Mouse (Mus musculus) ovary, postnatal 36 days (tissue): ENCODE measurements at regions not wholly inside any gene's neighbourhood (a gene's known extent, or its start where the extent isn't known, plus 50 kb on each side); places are given as distances from the start of the nearest gene placed in this dataset.
"Not testable (repeated sequence)": the region's sequence is repeated elsewhere in the genome, so short reads cannot be mapped to it uniquely, and the experiment has no call there.

Experiments used
- DNase-seq: peaks from one replicate; pipeline ENCODE4 v3.0.0; 2022; ENCODE audit warnings: low spot score, mixed read lengths

DNA sequence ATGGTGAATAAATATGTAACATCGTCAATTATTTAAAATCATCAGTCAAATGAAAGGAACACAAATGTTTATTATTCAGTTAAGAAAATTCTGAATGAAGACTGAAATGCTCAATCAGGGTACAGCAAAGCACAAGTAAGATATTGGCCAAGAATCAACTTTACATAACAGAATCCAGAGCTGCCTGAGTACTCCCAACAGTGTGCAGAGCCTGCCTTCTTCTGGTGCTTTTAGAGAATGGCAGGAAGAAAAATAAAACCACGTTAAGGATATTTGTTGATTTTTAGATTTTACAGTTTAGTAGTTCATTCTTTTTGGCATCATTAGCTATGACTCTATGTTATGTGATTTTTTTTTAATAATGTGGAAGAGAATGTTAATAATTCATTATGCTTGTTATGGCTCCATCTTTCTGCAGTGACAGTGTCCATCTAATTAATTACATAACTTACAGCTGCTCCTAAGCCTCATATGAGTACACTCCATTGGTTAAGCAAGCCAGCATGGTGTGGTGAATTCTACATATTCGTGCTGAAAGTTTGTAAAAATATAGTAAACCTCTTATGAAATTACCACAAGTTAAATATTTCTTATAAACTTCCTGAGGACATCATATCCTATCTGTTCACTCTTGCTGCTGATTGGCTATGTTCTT is 579.0 kb downstream of the Kcna4 start:
- no peak for DNase-seq

DNA sequence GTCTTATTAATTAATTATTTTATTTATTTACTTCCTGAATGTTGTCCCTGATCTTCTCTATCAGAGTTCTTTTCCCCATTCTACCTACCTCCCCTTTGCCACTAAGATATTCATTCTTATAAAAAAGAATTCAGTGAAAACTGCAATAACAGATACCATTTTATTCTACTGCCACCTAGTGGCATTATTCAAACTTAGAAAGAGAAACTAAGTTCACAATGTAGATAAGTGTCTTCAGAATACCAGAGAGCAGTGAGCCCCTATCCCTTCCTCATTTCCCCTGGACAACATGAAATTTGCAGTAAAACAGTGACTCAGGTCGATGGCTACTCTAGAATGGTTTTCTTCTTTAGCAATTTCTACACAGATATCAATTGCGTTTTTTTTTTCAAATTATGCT is 589.2 kb downstream of the Kcna4 start:
- DNase-seq = no peak

DNA sequence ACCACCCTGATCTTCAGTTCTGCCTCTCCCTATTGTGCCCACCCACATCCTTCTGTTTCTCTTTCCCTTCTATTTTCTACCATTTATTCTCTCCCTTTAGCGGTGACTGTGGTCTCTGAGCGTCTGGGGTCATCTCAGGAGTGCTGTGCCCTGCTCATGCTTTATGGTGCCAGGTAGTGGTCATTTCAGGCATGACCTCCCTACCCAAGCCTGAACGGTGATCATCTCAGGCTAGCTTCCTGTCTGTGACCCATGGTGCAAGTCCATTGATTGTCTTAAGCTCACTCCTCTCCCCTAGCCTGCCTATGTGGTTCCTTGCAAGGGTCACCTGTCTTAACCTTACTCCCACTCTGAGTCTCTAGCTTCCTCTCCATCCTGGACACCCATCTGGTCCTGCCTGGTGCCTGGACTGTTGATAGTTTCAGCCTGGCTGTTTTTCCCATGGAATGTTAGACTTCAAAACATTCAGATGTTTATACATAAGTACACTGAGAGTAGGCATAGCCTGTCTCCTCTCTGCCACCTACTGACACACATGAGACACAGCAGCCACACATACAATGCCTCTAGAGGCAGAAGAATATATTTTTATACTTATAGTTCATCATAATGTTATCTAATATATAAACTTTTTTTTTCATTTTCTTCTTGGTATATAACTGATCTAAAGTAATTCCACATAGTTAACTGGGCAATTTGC is 595.8 kb downstream of the Kcna4 start:
- DNase-seq = no peak

DNA sequence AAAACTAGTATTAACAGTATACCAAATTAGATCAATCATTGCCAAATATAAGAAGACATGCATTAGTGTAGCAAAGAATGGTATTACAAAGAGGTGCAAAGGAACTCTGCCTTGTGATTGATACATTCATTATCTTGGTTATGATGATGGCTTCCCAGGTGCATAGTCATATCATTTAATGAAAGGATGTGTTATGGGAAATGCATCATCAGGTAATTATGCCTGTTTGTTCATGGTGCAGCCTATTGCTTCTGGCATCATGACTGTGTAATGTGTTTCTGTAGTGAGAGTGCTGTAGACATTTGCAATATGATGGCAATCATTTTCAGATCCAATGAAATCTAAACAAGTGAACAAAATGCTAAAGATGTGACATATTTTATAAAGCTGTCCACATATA is 597.8 kb downstream of the Kcna4 start:
- DNase-seq = no peak

DNA sequence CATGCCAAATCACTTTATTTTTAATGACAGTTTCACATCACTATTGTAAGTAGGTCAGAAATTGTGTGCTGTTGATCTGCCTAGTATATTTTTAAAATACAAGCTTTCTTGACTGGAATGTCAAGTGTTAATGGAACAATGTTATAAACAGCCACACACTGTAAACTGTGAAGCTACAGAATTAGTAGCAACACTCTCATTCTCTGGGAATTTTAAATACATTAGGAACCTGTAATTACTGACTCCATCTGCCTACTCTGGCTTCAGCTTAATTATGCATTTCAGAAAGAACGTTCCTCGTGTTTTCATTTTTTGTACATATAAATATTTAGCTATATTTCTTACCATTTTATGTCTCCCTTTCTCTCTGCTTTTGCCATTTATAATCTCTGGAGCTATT is 634.7 kb downstream of the Kcna4 start:
- DNase-seq = no peak

DNA sequence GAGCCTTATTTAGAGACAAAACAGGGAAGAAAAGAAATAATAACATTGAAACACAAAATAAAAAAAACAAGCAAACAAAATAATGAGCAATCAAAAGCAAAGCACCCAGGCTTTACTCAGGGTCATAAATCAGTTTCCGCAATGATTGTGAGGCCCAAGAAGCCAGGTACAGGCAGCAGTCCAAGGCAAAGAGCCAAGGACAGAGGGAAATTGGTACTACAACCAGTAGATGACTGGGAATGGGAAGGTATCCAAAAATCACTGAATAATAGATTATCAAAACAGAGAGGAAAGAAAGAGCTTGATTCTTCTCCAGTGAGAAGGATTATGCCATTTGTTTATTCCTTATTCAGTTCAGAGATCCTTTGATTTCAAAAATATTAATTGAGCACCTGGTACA is 636.2 kb downstream of the Kcna4 start:
- no peak for DNase-seq

DNA sequence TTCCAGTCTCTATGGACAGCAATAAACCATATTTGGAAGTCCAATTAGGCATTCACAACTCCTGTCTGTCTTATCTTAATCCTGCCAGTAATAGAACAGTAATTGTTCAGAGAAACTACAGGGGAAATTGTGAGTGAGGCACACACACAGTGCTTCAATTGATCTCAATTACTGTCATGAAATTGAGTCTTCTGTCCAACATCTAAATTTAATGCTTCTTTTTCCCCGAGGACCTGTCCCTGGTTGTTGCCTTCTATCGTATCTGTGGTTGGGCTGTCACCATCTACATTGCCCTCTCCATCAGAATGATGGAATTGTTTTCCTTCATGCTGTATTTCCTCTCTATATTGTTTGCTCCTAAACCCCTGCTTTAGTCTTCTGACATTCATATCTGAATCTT is 644.9 kb downstream of the Kcna4 start:
- DNase-seq = no peak

DNA sequence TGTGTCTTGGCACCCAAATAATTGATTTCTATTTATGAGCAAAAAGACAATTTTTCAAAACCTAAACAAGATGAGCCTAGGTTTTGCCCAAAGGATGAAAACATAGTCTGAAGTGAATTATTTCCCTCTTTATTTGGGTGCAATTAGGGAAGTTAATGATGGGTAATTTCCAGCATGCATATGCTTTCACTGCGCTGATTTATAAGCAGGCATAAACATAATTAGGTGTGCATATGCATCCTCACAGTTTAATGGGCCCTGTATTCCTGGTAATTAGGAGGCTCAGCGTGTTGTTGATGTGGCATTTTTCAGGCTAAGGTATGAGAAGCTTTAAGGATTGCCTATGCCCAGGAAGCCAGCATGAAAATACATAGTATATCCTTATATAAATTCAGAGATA is 645.3 kb downstream of the Kcna4 start:
- no peak for DNase-seq

DNA sequence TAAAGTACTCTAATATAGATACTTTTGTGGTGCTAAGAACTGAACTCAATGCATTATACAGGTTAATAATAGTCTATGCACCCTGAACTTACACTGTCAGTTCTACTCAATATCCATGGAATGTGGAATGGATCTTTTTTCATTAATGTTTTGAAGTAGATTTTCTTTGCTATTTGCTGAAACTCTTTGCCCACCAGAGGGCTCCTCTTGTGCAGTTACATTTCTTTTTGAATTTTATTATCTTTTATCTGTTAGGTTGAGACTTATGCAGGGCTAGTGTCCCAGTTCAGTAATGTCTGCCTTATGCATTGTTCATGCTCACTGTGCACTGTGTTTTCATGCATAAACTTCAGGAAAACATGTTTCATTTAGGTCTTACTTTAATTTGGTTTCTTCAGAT is 650.9 kb downstream of the Kcna4 start:
- DNase-seq = no peak

DNA sequence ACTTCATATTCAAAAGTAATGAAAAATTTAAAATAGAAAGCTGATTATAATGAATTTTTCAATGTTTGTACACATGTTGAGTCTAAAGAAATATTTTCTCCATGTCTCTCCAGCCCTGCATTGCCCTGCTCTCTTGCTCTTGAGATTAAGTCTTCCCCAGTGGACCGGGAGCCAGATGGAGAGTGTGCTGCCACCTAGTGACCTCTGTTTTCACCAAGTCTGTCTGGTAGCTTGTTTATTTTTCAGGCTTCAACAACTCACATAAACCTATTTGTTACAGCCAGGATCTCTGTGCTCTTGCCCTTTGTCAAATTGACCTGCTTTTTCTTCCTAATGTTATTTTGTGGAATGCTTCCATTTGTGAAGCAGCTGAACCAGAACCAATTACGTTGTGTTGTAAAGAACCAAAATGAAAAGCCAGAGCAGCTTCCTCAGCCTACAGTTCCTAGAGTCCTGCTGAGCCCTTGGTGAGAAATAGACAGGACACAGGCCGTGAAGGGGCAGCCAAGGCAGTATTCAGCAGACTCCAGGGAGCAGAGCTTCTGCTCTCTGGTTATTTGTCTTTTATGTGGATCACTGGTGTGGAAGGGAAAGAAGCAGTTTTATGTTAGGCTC is 655.5 kb downstream of the Kcna4 start:
- DNase-seq = peak; percentile 16

DNA sequence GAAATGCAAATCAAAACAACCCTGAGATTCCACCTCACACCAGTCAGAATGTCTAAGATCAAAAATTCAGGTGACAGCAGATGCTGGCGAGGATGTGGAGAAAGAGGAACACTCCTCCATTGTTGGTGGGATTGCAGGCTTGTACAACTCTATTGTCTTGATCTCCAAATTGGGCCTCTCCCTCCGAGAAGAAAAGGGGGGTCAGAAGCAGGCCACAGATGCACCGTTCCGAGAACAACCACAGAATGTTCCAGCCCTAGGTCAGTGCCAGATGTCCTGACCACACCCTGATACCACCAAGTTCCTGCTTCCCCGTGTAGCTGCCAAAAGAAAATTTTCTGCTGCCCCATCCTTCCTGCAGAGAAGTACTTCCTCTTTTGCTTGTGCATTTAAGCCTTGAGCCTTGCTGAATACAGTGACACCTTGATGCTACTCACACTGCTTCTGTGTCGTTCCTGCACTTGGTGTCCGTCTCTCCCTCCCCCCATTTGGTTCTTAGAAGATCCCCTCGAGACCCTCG is 665.2 kb downstream of the Kcna4 start:
- DNase-seq = not testable (repeated sequence)

DNA sequence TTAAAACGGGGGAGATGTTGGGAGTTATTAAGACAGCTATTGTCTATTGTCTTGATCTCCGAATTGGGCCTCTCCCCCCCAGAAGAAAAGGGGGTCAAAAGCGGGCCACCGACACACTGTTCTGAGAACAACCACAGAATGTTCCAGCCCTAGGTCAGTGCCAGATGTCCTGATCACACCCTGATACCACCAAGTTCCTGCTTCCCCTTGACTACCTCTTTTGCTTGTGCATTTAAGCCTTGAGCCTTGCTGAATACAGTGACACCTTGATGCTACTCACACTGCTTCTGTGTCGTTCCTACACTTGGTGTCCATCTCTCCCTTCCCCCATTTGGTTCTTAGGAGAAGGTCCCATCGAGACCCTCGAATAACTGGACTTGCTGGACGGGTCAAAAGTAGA is 673.5 kb downstream of the Kcna4 start:
- DNase-seq = not testable (repeated sequence)

DNA sequence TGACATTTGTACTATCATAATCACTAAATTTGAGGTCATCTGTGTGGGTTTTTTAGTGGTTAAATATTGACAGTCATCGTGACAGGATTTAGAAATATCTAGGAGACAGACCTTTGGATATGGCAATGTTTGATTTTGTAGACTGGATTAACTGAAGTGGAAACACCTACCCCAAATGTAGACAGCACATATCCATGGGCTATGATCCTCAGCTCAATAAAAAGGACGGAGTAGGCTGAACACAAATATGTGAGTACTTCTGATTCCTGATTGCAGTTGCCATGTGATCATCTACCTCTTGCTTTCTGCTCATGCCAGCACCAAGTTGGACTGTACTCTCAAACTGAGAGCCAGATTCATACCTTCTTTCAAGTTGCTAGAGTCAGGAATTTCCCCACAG is 674.4 kb downstream of the Kcna4 start:
- DNase-seq = no peak

DNA sequence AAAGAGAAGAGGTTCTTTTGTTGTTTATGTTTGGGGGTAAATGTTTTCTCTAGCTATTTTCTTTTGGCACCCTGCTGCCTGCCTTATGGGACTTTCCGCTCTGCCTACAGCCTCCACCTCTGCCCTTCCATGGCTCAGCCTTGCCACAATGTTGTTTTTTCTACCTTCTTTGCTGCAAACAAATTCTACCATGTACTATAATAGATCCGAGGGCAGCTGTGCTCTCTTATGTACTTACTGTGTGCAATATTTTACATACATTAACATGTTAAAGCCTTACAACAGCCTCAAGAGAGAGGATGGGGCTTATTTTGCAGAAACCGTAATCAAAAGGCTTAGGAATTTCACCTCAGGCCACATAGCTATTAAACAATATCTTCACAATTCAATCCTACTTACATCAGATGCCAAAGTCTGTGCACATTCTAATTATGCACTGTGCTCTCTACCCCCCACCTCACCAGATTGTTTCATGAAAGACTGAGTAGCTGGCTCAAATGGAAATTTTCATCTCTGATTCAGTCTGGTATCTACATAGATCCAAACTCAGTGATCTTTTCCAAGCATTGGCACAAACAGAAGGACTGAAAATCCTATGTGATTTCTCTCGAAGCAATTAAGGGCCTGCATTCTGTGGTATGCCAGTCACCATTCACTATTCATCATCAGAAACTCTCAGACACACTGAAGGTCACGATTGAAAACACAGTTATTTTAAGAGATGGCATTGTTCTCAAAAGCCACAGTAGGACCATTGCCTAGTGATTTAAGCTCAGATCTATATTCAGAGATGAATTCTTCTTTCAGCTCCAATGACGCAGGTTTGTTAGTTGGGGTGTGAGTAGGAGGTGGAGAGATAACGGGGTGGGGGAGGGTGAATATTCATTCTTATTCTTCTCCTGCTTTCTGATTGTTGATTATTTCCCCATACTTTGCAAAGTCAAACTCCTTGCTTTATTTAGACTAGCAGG is 675.2 kb downstream of the Kcna4 start:
- no peak for DNase-seq

DNA sequence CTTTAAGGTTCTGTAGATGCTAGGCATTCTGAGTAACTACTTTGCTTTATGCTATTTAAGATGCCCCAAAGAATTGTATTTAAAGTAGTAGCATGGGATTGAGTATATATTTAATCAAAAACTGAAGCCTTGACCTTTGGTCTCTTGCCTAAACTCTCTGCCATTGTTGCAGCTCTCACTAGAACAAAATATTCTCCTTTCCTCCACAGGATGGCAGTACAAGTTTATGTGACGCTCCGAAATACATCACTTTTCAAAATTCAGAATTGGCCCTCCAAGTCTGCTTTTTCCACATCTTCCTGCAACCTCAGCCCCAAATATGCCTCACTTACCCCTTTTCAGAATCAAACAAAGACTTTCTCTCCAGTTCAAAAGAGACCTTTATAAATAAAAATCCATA is 678.1 kb downstream of the Kcna4 start:
- DNase-seq = no peak

DNA sequence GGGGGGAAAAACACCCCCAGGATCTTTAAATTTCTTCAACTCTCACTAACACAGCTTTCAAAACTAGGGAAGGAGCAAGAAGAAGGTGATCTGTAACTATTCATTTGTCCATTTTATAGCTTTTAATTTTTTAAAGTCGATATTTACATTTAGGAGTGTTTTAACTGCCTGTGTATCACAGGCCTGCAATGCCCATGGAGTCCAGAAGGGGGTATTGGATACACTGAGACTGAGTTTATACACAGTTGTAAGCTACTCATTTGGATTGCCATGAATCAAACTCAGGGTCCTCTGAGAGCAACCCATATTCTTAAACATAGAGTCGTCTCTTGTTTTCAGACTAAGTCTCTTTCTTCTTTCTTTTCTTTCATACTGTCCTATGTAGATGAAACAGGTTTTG is 679.1 kb downstream of the Kcna4 start:
- DNase-seq = no peak

DNA sequence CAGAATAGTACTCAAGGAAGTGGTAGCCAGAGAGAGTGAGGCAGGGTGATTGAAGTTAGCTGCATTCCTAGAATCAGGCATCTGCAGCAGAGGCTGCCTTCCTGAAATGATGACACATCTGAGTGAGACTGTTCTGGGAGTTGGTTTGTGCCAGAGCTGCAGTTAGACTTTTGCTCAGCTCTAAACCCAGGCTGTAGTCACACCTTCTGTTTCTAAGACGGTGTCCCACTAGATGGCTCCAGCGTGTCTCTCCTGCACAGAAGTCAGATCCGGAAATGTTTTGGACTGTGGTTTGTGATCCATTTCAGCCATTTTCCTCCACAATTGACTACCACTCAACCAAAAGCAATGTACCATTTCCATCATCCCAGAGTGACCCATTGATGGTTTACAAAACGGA is 683.1 kb downstream of the Kcna4 start:
- no peak for DNase-seq

DNA sequence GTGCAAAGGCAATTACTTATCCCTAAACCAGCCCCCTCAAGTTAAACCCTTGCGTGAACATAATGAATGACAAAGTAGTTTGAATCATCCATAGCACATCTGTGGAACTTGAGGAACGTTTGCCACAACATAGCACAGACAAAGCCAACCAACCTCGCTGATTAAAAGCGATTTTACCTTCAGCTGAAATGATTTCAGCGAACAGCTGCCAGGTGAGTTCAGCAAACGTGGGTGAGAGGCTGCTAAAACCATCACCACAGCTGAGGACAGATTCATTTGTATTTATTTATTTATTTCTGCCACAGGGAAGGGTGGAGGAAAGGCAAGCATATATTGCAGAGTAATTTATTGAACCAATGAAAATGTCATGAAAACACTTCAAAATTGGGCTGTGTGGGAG is 704.4 kb downstream of the Kcna4 start:
- no peak for DNase-seq

DNA sequence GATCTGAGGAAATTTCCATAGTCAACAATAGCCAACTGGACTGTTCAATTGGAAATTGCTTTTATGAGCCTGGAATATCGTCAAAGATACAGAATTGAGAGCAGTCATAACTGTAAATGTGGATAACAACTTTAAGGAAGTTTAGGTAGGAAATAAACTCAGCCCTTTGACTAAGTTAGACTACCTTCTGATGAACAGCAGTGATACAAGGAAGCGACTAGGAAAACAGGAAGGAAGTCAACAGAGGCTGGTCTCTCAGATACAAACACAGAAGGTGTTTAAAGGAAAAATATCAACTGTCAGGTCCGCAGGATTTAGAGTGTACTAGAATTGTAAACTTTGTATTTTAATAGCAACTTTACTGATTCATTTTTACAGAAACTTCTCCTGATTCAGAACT is 721.1 kb downstream of the Kcna4 start:
- no peak for DNase-seq

DNA sequence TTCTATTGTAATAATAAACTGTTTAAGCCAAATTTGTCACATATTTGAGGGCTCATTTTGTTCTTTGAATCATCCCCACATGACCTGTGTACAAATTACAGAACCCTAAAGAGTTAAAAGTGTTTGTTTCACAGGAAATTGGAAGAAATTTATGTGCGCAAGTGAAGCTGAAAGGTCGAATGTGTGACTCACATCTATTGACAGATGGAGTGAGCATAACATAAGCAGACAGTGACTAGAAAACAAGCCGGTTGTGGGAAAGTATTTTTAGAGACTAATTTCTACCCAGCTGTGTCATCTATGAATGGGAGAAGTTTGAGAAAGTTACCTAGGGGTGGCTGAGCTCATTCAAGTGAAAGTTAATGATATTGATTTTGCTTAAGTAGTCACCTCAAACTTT is 732.8 kb downstream of the Kcna4 start:
- DNase-seq = no peak

DNA sequence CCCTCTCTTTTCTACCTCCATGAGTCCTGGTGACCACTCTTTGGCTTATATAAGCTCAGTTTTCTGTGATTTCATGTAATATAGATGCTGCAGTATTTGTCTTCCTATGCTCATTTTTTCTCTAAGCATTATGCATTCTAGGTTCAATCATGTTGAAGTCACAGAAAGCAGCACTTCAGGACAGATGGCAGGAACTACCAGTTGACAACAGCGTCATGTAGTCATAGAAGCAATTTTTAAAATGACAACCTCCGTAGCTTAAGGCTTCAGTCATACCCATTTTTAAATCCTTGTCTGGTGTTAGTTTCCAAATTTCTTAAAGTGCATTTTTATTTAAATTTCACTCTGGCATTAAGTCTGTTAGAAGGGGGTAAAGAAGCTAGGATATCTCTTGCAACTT is 740.2 kb downstream of the Kcna4 start:
- no peak for DNase-seq

DNA sequence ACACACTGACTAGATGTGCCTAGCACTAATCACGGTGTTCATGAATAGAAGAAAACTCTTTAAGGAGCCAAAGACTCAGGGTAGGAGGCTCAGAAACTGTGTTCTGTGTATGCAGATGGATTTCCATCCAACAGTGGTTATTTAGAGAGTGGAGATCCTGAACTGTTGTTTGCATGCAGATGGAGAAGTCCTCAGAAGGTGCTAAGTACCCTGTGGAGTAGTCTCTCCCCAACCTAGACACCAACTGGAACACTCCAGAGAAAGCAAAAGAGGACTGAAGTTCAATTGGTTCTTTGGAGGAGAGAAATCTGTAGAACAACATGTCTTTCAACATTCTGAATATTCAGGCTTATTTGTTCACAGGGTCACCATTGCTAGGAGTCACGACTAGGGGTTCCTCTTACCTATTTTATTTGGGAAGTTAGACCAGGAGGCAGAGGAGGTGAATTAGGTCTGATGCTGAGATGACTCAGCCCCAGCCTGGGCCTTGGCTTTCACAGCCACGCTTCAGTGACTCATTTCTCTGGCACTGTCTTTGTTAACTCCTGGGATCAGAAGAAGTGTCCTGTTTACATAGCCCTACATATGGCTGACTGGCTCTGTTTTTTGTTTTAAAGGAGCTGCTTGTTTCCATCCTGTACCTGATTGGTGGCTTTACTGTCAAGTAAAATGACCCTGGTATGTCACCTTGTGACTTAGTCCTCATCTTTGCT is 742.0 kb downstream of the Kcna4 start:
- DNase-seq = no peak
